Mouse (Mus musculus) G1E (cell line): ENCODE results near the gene Vps37d.

ENCODE experiments used
- CTCF ChIP-seq: IDR thresholded peaks from 2 replicates; pipeline ENCODE4 v1.5.1; 2012; ENCODE audit warnings: low read depth, low read length, inconsistent platforms, mixed read lengths
- GATA1 ChIP-seq: IDR thresholded peaks from 2 replicates; pipeline ENCODE4 v1.6.1; 2012; ENCODE audit warnings: borderline replicate concordance, low read length, inconsistent platforms, mixed read lengths
- POLR2AphosphoS5 ChIP-seq: IDR thresholded peaks from 2 replicates; pipeline ENCODE4 v1.6.1; 2012; ENCODE audit warnings: low read depth, low read length, inconsistent platforms; ENCODE audit not compliant: insufficient replicate concordance
- TAL1 ChIP-seq: conservative IDR thresholded peaks from 2 replicates; pipeline ENCODE4 v1.6.1; 2012; ENCODE audit warnings: low read depth, low read length, inconsistent platforms, mixed read lengths

DNA sequence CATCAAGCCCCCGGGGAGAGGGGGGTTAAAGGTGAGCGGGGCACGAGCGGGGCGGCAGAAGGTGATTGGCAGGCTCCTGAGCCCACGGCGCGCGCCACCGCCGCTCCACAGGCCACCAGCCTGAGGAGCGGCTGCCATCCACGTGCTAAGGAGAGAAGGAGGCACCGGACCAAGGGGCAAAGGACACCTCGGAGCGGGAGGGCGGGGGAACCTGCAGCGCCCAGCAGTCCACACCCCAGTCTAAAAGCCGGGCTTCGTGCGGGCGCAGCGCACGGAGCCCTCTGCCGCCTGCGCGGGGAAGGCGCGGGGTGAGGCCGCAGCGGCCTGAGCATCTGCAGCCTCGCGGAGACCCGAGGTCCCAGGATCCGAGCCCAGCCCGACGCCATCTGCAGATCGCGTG lies 11.6 kb upstream of the Vps37d start, which contains the start of gene Mlxipl:
- TF ChIP-seq TAL1 = no peak
- TF ChIP-seq GATA1 = no peak
- TF ChIP-seq CTCF = no peak
- TF ChIP-seq POLR2AphosphoS5 = no peak
